Mouse (Mus musculus) heart, postnatal 0 days (tissue): ENCODE measurements at regions not wholly inside any gene's neighbourhood (a gene's known extent, or its start where the extent isn't known, plus 50 kb on each side); places are given as distances from the start of the nearest gene placed in this dataset.

Source experiments
- CTCF ChIP-seq: IDR thresholded peaks from 2 replicates; pipeline ENCODE4 v1.5.1; 2016; ENCODE audit warnings: antibody characterized with exemption, control low read depth, low read depth
- EP300 ChIP-seq: IDR thresholded peaks from 2 replicates; pipeline ENCODE4 v1.6.1; 2016; ENCODE audit warnings: antibody characterized with exemption, low read depth

- TF ChIP-seq CTCF: no peak
- no peak for TF ChIP-seq EP300
These were observed 84.5 kb downstream of the Gadd45g start for GRCm38 (mm10) chr13:51930931-51931330.
